Mouse (Mus musculus) C2C12 (cell line): ENCODE data around the gene Syne1. TPM values are rescaled to one million over a fixed set of nuclear protein-coding genes. Genes with fewer than 3 reads are reported as not detected.

ENCODE experiments used
- H3K27me3 ChIP-seq: one replicate; pipeline ENCODE4 v1.6.1; 2011; ENCODE audit not compliant: control insufficient read depth, insufficient read depth, insufficient read length
- H3K36me3 ChIP-seq: one replicate; pipeline ENCODE4 v1.6.1; 2011; ENCODE audit not compliant: control insufficient read depth, insufficient read depth
- H3K4me3 ChIP-seq: one replicate; pipeline ENCODE4 v1.5.1; 2011; ENCODE audit warnings: mild to moderate bottlenecking, control low read depth; ENCODE audit not compliant: poor library complexity, insufficient read depth, severe bottlenecking
- H3K79me2 ChIP-seq: one replicate; pipeline ENCODE4 v1.6.1; 2011; ENCODE audit not compliant: control insufficient read depth, insufficient read depth
- H3K79me3 ChIP-seq: one replicate; pipeline ENCODE4 v1.6.1; 2011; ENCODE audit warnings: low read depth, control low read depth
- H3ac ChIP-seq: one replicate; pipeline ENCODE3; 2011; ENCODE audit warnings: low read depth; ENCODE audit not compliant: control insufficient read depth, insufficient read length
- CEBPB ChIP-seq: IDR thresholded peaks from one replicate; pipeline ENCODE4 v1.6.1; 2011; ENCODE audit warnings: low read depth, mild to moderate bottlenecking, control low read depth, moderate library complexity
- CTCF ChIP-seq: IDR thresholded peaks from one replicate; pipeline ENCODE4 v1.5.1; 2011; ENCODE audit not compliant: control insufficient read depth, insufficient read depth, insufficient read length
- FOSL1 ChIP-seq: IDR thresholded peaks from one replicate; pipeline ENCODE4 v1.8.0; 2011; ENCODE audit warnings: mild to moderate bottlenecking, low read length; ENCODE audit not compliant: poor library complexity, insufficient read depth, severe bottlenecking
- MAX ChIP-seq: IDR thresholded peaks from one replicate; pipeline ENCODE4 v1.6.1; 2011; ENCODE audit warnings: mild to moderate bottlenecking, control low read depth
- MYOD1 ChIP-seq: IDR thresholded peaks from one replicate; pipeline ENCODE4 v1.6.1; 2011; ENCODE audit warnings: low read depth; ENCODE audit not compliant: control insufficient read depth, insufficient read length
- MYOG ChIP-seq: IDR thresholded peaks from one replicate; pipeline ENCODE4 v1.6.1; 2011; ENCODE audit not compliant: control insufficient read depth, insufficient read length; ENCODE audit errors: extremely low read depth
- USF1 ChIP-seq: IDR thresholded peaks from one replicate; pipeline ENCODE4 v1.6.1; 2011; ENCODE audit warnings: low read depth, mild to moderate bottlenecking, control low read depth, moderate library complexity
- polyA plus RNA-seq: library from polyadenylated mRNA; unstranded; fragments of >200 nt; fragmentation: generic; extraction: Trizol; gene quantifications from one replicate; pipeline ENCODE4 v1.2.1, GENCODE M21; 2012; ENCODE audit warnings: missing spikeins

The Syne1 gene
- polyA plus RNA-seq, 1 experiment, result 4.1 TPM

GRCm38 (mm10) chr10:5384131-5384776 is 167.0 kb downstream of the Syne1 start:
- Histone ChIP-seq H3K36me3 (no peaks in the 10 kb centered on the region), H3ac (no peak overlapping the region), H3K4me3 (no peak overlapping the region), H3K79me3 (no peaks in the 10 kb centered on the region), H3K27me3 (no peaks in the 10 kb centered on the region), H3K79me2 (no peaks in the 10 kb centered on the region)
- no peak for TF ChIP-seq MYOG
- TF ChIP-seq CTCF, result no peak
- TF ChIP-seq FOSL1, result no peak
- TF ChIP-seq USF1, result no peak
- TF ChIP-seq MAX, result no peak
- TF ChIP-seq MYOD1, result no peak
- no peak for TF ChIP-seq CEBPB

GRCm38 (mm10) chr10:5381536-5381935 is 169.7 kb downstream of the Syne1 start:
- TF ChIP-seq CEBPB (no peak), FOSL1 (no peak), MYOD1 (no peak), CTCF (no peak), MYOG (no peak), USF1 (no peak), MAX (no peak)
- Histone ChIP-seq H3K79me2 (no peaks in the 10 kb centered on the region), H3K79me3 (no peaks in the 10 kb centered on the region), H3K27me3 (no peaks in the 10 kb centered on the region), H3ac (no peak overlapping the region), H3K4me3 (no peak overlapping the region), H3K36me3 (no peaks in the 10 kb centered on the region)

GRCm38 (mm10) chr10:5378969-5379368 is 172.3 kb downstream of the Syne1 start:
- H3K4me3 ChIP-seq, result no peak overlapping the region
- H3ac ChIP-seq, result no peak overlapping the region
- H3K79me3 ChIP-seq, result no peaks in the 10 kb centered on the region
- no peaks in the 10 kb centered on the region for H3K36me3 ChIP-seq
- no peaks in the 10 kb centered on the region for H3K27me3 ChIP-seq
- TF ChIP-seq MYOG (no peak), FOSL1 (no peak), MAX (no peak), CEBPB (no peak), USF1 (no peak), MYOD1 (no peak), CTCF (no peak)
- no peaks in the 10 kb centered on the region for H3K79me2 ChIP-seq

- Histone ChIP-seq H3K79me2 (no peaks in the 10 kb centered on the region), H3K27me3 (peaks cover 3% of the 10 kb centered on the region), H3ac (no peak overlapping the region), H3K79me3 (no peaks in the 10 kb centered on the region), H3K4me3 (no peak overlapping the region), H3K36me3 (no peaks in the 10 kb centered on the region)
- TF ChIP-seq MYOG (no peak), CEBPB (no peak), MAX (no peak), CTCF (no peak), FOSL1 (no peak), MYOD1 (no peak), USF1 (no peak)
Measured at GRCm38 (mm10) chr10:5369599-5369998, 181.7 kb downstream of the Syne1 start.

GRCm38 (mm10) chr10:5368266-5368665 is 183.0 kb downstream of the Syne1 start:
- H3ac ChIP-seq, result no peak overlapping the region
- H3K27me3 ChIP-seq, result peaks cover 3% of the 10 kb centered on the region
- no peak for TF ChIP-seq MYOG
- TF ChIP-seq FOSL1, result no peak
- TF ChIP-seq MYOD1, result no peak
- no peak for TF ChIP-seq USF1
- TF ChIP-seq MAX, result no peak
- no peak for TF ChIP-seq CEBPB
- no peak for TF ChIP-seq CTCF
- H3K4me3 ChIP-seq, result no peak overlapping the region
- H3K79me3 ChIP-seq, result no peaks in the 10 kb centered on the region
- no peaks in the 10 kb centered on the region for H3K36me3 ChIP-seq
- no peaks in the 10 kb centered on the region for H3K79me2 ChIP-seq
